Mouse (Mus musculus) kidney, adult 9 months (tissue): ENCODE measurements around the gene Phf3.
A peak's percentile ranks its signal among the peaks of the same experiment; 100 is the strongest.
"Not testable (repeated sequence)": the region's sequence is repeated elsewhere in the genome, so short reads cannot be mapped to it uniquely, and the experiment has no call there.

Source experiments
- DNase-seq: peaks from one replicate; pipeline ENCODE4 v3.0.0; 2022

Phf3 gene

DNA sequence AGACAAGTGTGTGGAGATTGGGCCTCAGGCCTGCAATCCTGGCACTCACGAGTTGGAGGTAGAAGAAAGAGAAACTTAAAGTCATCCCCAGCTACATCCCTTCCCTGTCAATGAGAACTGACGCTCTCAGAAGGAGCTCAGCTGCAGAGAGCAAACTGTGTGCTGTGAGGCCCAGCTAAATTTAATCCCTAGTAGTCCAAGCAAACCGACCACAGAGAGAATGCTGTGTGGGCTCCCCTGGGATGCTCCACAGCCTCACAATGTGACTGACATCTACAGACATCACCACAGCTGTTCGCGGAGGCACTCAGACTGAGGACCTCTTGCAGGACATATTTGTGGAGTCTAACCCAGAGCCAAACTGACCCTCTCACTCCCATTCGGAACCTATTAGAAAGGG, 54.3 kb downstream of the Phf3 start:
- no peak for DNase-seq

GRCm38 (mm10) chr1:30815609-30816008, 58.1 kb downstream of the Phf3 start:
- peak; percentile 43 for DNase-seq

- DNase-seq: no peak
These were observed 58.7 kb downstream of the Phf3 start for GRCm38 (mm10) chr1:30814987-30815386.

GRCm38 (mm10) chr1:30808101-30808699, 65.5 kb downstream of the Phf3 start:
- DNase-seq: no peak

DNA sequence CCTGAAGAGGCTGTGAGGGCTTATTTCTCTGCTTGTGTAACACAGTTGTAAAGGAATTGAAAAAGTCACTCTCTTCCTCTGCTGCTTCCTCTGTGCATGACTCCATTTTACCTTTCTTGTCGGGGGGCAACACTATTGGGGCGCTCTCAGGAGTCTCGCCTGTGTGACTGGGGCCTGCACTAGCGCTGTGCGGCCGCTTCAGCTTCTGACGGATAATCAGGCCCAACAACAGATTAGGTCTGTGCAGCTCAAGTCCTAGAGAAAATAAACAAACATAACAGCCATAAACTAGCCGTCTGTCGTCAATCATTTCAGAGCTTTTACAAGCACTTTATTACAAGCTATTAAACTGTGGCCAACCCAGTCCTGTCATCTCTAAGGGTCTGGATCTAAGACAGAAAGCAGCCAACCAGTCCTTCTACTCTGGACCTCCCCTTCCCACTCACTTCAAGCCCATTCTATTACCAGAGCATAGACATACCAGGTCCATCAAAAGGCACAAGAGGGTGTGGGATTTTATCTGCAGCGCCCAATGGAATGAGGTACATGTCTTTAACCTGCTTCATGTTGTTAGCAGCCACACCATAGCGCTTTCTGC, 67.9 kb downstream of the Phf3 start:
- DNase-seq: no peak

DNA sequence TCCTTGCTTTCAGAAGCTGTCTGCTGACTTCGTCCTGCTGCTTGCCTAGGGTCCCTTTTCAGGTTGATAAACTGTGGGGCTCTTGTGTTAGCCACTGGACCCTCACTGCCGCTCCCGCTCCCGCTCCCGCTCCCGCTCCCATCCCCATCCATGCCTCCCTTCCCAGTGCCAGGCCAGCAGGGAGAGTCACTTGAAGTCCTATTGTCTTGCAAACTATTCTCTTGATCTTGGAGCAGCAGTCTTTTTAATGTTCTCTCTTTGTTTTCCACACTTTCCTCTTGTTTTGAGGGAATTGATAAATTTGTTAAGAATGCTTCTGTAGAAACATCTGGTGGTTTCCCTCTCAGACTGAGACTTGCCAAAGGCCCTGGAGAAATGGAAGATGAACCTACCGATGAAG, 68.8 kb downstream of the Phf3 start:
- no peak for DNase-seq

- peak; percentile 91 for DNase-seq
These were observed 71.8 kb downstream of the Phf3 start for GRCm38 (mm10) chr1:30801911-30802310.

DNA sequence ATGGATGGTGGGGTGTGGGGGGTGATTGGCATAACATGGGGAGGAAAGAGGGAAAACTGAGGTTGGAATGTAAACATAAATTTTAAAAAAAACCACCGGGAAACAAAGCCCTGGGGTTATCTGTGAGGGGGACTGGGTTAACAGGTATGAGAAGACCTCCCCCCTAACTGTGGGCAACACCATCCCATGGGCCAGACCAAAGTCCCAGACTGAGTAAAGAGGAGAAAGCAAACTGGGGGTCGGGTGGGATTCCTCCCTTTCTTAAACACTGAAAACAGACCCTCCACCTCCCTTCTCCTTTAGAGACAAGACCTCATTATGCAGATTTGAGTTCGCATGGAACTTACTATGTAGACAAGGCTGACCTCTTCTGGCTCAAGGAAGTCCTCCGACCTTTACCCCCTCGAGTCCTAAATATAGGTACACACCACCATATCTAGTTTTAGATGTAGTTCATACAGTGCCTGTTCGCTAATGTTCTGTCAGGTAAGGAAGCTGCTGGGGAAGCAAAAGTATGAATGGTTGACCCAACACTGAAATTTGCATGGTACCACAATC, 74.4 kb downstream of the Phf3 start:
- DNase-seq: no peak

- no peak for DNase-seq
These were observed 79.1 kb downstream of the Phf3 start for GRCm38 (mm10) chr1:30794606-30795005.

DNA sequence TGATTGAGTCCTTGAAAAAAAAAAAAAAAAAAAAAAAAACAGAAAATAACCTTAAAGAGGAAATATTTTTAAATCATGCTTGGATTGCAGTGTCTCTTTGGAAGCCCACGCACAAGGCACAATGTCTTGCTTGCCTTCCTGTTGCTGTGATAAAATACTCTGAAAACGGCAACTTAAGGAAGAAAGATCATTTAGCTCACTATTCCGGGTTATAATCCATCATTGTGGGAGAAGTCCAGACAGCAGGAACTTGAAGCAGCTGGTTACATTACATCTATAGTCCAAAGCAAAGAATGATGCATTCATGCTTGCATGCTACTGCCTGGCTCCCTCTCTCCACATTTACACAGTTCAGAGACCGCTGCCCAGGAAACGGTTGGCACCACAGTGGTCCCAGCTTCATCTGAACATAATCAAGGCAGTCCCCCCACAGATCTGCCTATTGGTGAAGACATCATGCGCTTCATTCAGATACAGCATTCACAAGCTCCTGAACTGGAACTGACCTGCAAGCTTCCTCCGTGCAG, 80.3 kb downstream of the Phf3 start:
- no peak for DNase-seq

DNA sequence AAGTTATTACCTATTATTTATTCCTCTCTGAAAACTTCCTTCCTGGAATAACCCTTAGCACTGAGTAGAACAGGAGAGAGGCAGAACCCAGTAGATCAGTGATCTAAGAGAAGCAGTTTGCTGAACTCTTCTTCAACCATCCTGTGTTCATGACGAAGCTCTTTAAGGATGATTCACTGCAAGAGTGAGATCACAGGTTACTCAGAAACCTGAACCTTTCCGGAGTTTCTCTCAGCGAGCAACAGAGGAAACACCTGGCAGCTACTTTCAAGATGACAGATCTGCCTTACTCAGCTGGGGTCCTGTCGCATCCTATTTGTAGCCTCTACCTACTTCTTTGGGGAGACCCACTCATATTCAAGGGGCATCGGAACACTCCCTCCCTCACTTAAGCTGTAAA, 80.8 kb downstream of the Phf3 start:
- DNase-seq: no peak

DNA sequence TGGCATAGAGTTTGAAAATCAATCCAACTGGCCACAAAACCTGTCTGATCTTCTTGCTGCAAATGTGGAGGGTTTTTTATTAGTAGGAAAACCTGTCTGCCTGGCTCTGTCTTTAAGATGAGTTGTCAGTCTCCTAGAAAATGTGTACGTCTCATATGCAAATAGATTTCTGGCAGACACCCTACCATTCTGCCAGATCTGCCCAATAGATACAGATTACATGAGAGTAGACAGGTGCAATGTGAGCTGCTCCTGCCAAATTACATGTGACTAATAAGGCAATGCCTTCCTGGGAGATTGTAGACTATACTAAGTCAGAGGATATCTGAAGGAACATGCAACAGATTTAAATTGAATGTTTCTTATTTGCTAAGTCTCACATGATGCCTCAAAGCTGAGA, 83.5 kb downstream of the Phf3 start:
- no peak for DNase-seq

DNA sequence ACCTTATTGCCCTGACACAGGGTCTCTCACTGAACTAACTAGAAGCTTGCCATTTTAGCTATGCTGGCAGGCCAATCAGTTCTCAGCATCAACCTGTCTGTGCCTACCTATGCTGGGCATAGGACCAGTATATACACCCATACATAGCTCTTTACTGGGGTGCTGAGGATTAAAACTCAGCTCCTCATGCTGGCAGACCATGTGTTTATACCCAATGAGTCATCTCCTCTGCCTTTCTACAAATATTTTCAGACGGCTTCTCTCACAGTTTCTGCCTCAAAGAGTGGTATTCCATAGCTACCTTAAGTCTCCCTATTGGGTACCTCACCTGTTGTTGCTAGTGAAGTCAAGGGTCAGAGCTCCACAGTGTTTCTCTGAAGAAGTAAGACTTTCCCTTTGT, 84.0 kb downstream of the Phf3 start:
- DNase-seq: no peak

GRCm38 (mm10) chr1:30789001-30789400, 84.7 kb downstream of the Phf3 start:
- DNase-seq: no peak

DNA sequence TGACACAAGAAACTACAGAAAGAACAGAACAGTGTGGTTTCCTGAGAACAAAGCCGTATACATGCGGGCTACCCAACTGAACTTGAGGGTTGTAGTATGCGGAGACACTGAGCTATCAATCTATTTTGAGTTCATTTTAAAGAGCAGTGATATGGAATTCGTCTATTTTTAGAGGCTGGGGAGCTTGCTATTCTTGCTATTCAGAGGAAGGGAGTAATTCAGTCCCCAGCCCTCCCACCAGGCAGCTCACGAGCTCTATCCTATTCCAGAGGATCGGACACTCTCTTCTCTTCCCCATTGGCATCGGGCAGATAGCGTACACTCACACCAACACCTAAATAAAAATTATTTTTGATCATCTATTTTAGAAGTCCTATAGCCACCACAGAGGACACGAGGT, 87.1 kb downstream of the Phf3 start:
- no peak for DNase-seq

DNA sequence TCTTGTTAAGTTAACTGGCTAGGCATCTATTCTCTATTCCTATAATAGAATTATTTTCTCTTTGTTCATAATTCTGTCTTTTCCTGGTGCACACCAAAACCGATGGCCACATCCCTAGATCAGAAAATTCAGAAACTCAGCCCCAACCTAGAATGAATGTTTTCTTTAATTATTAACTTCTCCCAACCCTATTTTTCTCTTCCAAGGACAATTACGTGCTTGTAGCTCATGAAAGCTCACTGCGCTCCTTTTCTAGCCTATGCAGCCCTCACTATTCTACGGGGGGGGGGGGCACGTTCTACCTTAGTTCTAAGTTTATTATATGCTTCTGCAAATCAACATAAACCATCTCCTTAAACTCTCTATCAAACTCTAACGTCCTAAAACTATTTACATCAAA, 90.0 kb downstream of the Phf3 start:
- no peak for DNase-seq

DNA sequence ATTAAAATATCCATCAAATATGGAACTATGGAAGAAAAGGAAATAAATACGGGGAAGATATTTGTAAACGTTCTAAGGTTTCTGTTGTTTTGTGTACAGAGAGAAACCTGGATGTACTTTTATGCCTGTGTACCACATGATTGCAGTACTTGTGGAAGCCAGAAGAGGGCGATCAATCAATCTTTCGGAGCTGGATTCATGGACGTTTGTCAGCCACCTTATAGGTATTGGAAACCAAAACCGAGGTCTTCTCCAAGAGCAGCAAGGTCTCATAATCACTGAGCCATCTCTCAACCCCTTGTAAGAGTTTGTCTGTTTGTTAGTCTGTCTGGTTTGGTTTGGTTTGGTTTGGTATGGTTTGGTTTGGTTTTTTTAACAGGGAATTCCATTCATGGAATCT, 93.4 kb downstream of the Phf3 start:
- peak; percentile 74 for DNase-seq

DNA sequence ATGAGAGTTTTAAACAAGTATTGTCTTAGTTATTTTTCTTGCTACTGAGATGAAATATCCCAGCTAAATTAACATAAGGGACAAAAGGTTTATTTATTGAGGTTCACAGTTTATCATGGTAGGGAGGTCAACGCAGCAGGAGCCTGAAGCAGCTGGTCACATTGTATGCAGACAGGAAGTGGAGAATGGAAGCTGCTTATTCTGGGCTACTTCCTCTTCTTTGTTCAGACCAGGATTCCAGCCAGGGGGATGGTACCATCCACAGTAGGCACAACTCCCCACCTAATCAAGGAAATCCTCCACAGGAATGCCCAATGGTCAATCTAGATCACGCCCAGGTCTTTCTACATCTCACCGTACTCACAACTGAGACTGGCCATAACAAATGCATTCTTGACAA, 94.2 kb downstream of the Phf3 start:
- no peak for DNase-seq

GRCm38 (mm10) chr1:30778374-30779005, 95.2 kb downstream of the Phf3 start:
- peak; percentile 35 for DNase-seq

- DNase-seq: no peak
These were observed 97.5 kb downstream of the Phf3 start for GRCm38 (mm10) chr1:30776196-30776595.

DNA sequence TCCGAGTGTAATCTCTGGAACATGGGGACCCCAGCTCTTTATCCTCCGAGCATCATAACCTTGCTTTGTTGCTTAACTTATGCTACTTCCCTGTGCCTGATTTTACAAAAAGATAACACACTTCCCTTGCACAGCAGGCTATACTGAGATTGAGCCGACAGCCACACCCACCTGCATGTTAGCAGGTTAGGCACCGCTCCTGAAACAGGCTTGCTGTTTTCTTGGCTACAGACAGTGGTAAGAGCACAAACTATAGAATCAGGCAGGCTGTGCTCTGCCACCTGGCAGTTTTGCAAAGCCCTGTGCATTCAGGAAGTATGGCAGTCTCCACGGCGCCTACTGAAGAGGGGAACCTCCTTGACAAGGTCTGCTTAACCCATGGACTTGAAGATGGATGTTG, 100.1 kb downstream of the Phf3 start:
- no peak for DNase-seq

GRCm38 (mm10) chr1:30772851-30773250, 100.9 kb downstream of the Phf3 start:
- DNase-seq: no peak

DNA sequence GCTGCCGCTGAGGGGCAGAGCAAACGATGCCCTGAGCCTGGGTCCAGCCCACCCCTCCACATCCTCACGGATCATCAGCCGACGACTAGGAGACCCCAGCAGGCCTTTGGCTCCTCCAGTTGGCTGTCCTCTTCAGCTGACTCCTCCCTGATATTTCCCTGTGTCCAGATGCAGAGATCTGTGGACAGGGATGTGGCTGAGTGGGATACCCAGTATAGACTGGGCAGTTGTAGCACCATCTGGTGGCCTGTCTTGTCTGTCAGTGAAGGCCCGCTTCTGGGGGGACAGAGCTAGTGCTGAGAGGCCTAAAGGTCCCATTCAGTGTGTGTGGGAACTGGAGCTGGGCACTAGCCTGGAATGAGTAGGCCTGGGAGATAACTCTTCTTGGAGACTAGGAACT, 101.9 kb downstream of the Phf3 start:
- DNase-seq: no peak

DNA sequence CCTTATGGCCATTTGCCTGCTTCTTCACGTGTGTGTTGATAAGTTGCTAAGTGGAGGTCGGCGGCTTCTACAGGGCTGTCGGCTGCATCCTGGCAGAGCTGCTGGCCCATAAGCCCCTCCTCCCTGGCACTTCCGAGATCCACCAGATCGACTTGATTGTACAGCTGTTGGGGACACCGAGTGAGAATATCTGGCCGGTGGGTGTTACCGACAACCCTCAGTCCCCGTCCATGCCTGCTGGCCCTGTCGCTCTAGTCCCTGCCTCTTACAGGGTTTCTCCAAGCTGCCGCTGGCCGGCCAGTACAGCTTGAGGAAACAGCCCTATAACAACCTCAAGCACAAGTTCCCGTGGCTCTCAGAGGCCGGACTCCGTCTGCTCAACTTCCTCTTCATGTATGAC, 103.1 kb downstream of the Phf3 start:
- DNase-seq: not testable (repeated sequence)
